Comparison of ENCODE assay signal across 25 mouse cellular contexts in the genomic region with DNA sequence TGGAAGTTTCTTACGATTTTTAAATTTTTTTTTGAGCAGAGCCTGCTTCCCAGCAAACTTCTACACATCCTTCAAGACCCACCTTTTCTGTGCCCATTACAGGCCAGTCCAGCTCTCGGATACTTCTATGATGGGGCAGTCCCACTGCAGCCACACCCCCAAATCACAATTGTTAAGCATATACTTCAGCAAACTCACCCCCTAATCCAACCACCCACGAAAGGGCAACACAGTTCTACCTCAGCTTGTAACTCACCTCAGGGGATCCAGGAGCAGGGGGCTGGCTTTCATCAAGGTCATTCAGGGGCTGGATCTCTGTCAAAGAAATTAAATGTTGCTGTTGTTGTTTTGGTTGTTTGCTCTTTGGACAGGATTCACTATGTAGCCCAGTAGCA. TPM values are rescaled to one million over a fixed set of nuclear protein-coding genes. Genes with fewer than 3 reads are reported as not detected.
DNase-seq lines count a peak whose midpoint lies in the region; ATAC-seq and TF ChIP-seq lines count a peak whose summit lies in the region.
"Had no signal": no experiment of that assay in that cellular context is flagged by ENCODE, and none has a peak within 500 bp of the region (broad histone marks: within the 10 kb centered on the region; RNA-seq: fewer than 3 reads in every experiment).

No protein-coding gene starts in this region.

- H3K9me3 ChIP-seq in heart, embryonic 10.5 days = no peaks in the 10 kb centered on the region
- H3K9me3 ChIP-seq in intestine, embryonic 15.5 days = no peaks in the 10 kb centered on the region
- H3K9me3 ChIP-seq in intestine, embryonic 16.5 days (ENCODE audit: control insufficient read depth, low read length) = no peaks in the 10 kb centered on the region
- H3K9me3 ChIP-seq in E14TG2a.4 (ENCODE audit: low read length) = no peaks in the 10 kb centered on the region
- no peaks in the 10 kb centered on the region for H3K9me3 ChIP-seq in embryonic facial prominence, embryonic 13.5 days
- H3K9me3 ChIP-seq: forebrain, embryonic 13.5 days; limb, embryonic 12.5 days had no signal

- DNase-seq in heart, embryonic 10.5 days (ENCODE audit: low spot score) = no peak
- no peak for DNase-seq in heart, postnatal 36 days
- DNase-seq in adipocyte (ENCODE audit: low spot score) = no peak
- DNase-seq: adrenal gland, adult 8-10 months; B cell, adult 2 months; cerebellum, adult 8-10 months; gastrocnemius, adult 2 months; heart, postnatal 4 days; kidney, postnatal 4 days; lung, adult 2 months; lung, postnatal 14 days; midbrain, embryonic 14.5 days; right cerebral cortex, postnatal 14 days; spleen, adult 18-20 months had no signal

- H3K36me3 ChIP-seq in heart, embryonic 10.5 days = peaks cover 45% of the 10 kb centered on the region
- H3K36me3 ChIP-seq in intestine, embryonic 15.5 days = peaks cover 44% of the 10 kb centered on the region
- H3K36me3 ChIP-seq in intestine, embryonic 16.5 days (ENCODE audit: control insufficient read depth, insufficient read depth, low read length) = peaks cover 29% of the 10 kb centered on the region
- peaks cover 62% of the 10 kb centered on the region for H3K36me3 ChIP-seq in E14TG2a.4 (ENCODE audit: insufficient read depth, low read length)
- H3K36me3 ChIP-seq in embryonic facial prominence, embryonic 13.5 days = peaks cover 78% of the 10 kb centered on the region

- TF ChIP-seq CTCF in E14TG2a.4 (conservative IDR thresholded peaks at IDR 0.05; ENCODE audit: low read length) = no peak

- peak overlapping the region; percentile 30; the same call in 1 of the 2 replicates for H3K4me2 ChIP-seq in intestine, embryonic 15.5 days (replicated peaks)
- H3K4me2 ChIP-seq in intestine, embryonic 16.5 days (ENCODE audit: low read depth, low read length) = no peak overlapping the region; the same call in 1 of the 2 replicates
- no peak overlapping the region for H3K4me2 ChIP-seq in embryonic facial prominence, embryonic 13.5 days
- H3K4me2 ChIP-seq: forebrain, embryonic 13.5 days had no signal

- H3K9ac ChIP-seq in intestine, embryonic 15.5 days = no peak overlapping the region
- no peak overlapping the region for H3K9ac ChIP-seq in intestine, embryonic 16.5 days (ENCODE audit: low read depth, low read length)
- H3K9ac ChIP-seq in embryonic facial prominence, embryonic 13.5 days = 0 out of 2 replicates have a peak overlapping the region, but pooled peaks have one; percentile 17
- H3K9ac ChIP-seq: forebrain, embryonic 13.5 days; limb, embryonic 12.5 days had no signal

- ATAC-seq in intestine, embryonic 15.5 days = no peak
- ATAC-seq in intestine, embryonic 16.5 days = no peak
- ATAC-seq in embryonic facial prominence, embryonic 13.5 days (ENCODE audit: insufficient number of reproducible peaks, insufficient read depth, low FRiP score, low TSS enrichment, low read depth) = no peak
- ATAC-seq: forebrain, embryonic 13.5 days; hindbrain, embryonic 16.5 days had no signal

- H3K4me3 ChIP-seq in heart, embryonic 10.5 days = peak overlapping the region; percentile 48; the same call in 1 of the 2 replicates
- H3K4me3 ChIP-seq in intestine, embryonic 15.5 days (replicated peaks) = no peak overlapping the region
- H3K4me3 ChIP-seq in intestine, embryonic 16.5 days (ENCODE audit: low read length) = no peak overlapping the region
- peak overlapping the region; percentile 66 for H3K4me3 ChIP-seq in E14TG2a.4 (replicated peaks; ENCODE audit: low read length)
- H3K4me3 ChIP-seq in embryonic facial prominence, embryonic 13.5 days = no peak overlapping the region
- H3K4me3 ChIP-seq: forebrain, embryonic 13.5 days; gastrocnemius, adult 2 months; limb, embryonic 12.5 days had no signal

- peaks cover 20% of the 10 kb centered on the region; the same call in 1 of the 2 replicates for H3K27me3 ChIP-seq in heart, embryonic 10.5 days (ENCODE audit: insufficient read depth, poor library complexity, severe bottlenecking)
- H3K27me3 ChIP-seq in intestine, embryonic 15.5 days (replicated peaks) = no peaks in the 10 kb centered on the region
- H3K27me3 ChIP-seq in intestine, embryonic 16.5 days (replicated peaks; ENCODE audit: control insufficient read depth, insufficient read depth, low read length) = no peaks in the 10 kb centered on the region
- no peaks in the 10 kb centered on the region; the same call in 1 of the 2 replicates for H3K27me3 ChIP-seq in E14TG2a.4 (ENCODE audit: insufficient read depth, low read length)
- H3K27me3 ChIP-seq in embryonic facial prominence, embryonic 13.5 days = no peaks in the 10 kb centered on the region
- H3K27me3 ChIP-seq: CH12.LX had no signal

- intact Hi-C loops in heart, postnatal 36 days (cut with DNase I) = no loop called here

- no peak overlapping the region for H3K27ac ChIP-seq in heart, embryonic 10.5 days
- H3K27ac ChIP-seq in intestine, embryonic 15.5 days = no peak overlapping the region
- no peak overlapping the region for H3K27ac ChIP-seq in intestine, embryonic 16.5 days (ENCODE audit: low read length)
- no peak overlapping the region for H3K27ac ChIP-seq in embryonic facial prominence, embryonic 13.5 days
- H3K27ac ChIP-seq: forebrain, embryonic 13.5 days; gastrocnemius, adult 2 months; limb, embryonic 12.5 days had no signal

- peaks cover 50% of the 10 kb centered on the region for H3K4me1 ChIP-seq in heart, embryonic 10.5 days
- peaks cover 25% of the 10 kb centered on the region for H3K4me1 ChIP-seq in intestine, embryonic 15.5 days (replicated peaks)
- H3K4me1 ChIP-seq in intestine, embryonic 16.5 days (ENCODE audit: control insufficient read depth, insufficient read depth, low read length) = peaks cover 30% of the 10 kb centered on the region
- H3K4me1 ChIP-seq in E14TG2a.4 (replicated peaks; ENCODE audit: low read depth, low read length) = peaks cover 74% of the 10 kb centered on the region
- peaks cover 19% of the 10 kb centered on the region for H3K4me1 ChIP-seq in embryonic facial prominence, embryonic 13.5 days

- WGBS in heart, embryonic 10.5 days = 83% methylated on average over 3 of the region's 3 CpGs
- 82% methylated on average over 3 of the region's 3 CpGs for WGBS in intestine, embryonic 15.5 days
- 87% methylated on average over 3 of the region's 3 CpGs for WGBS in intestine, embryonic 16.5 days
- 80% methylated on average over 3 of the region's 3 CpGs for WGBS in embryonic facial prominence, embryonic 13.5 days

RNA-seq across cellular contexts. Expression of gene Pik3r2, which starts 10.5 kb away (rescaled TPM):
- polyA plus RNA-seq in heart, embryonic 10.5 days (2016; fragmentation: Nextera tagmentation; extraction: Ambion mirVana) = 40.6 and 43.5 TPM in 2 replicates
- 10 to 100 TPM; 23.6 to 24.5 TPM for total RNA-seq in heart, postnatal 36 days (2021)
- polyA plus RNA-seq in intestine, embryonic 15.5 days (2015; fragmentation: Nextera tagmentation; extraction: Ambion mirVana) = 53.1 and 55.3 TPM in 2 replicates
- 63.7 and 65.3 TPM in 2 replicates for polyA plus RNA-seq in intestine, embryonic 16.5 days (2015; fragmentation: Nextera tagmentation; extraction: Ambion mirVana)
- 76.8 and 85.4 TPM in 2 replicates for polyA plus RNA-seq in embryonic facial prominence, embryonic 13.5 days (2015; fragmentation: Nextera tagmentation; extraction: Ambion mirVana)

RNA-seq across cellular contexts. Expression of gene Mast3, which starts 17.8 kb away (rescaled TPM):
- polyA plus RNA-seq in heart, embryonic 10.5 days (2016; fragmentation: Nextera tagmentation; extraction: Ambion mirVana) = 7.9 and 9.3 TPM in 2 replicates
- 1 to 10 TPM; 6.4 to 8.9 TPM for total RNA-seq in heart, postnatal 36 days (2021)
- polyA plus RNA-seq in intestine, embryonic 15.5 days (2015; fragmentation: Nextera tagmentation; extraction: Ambion mirVana) = 13.2 and 16.8 TPM in 2 replicates
- 12.9 and 15.1 TPM in 2 replicates for polyA plus RNA-seq in intestine, embryonic 16.5 days (2015; fragmentation: Nextera tagmentation; extraction: Ambion mirVana)
- polyA plus RNA-seq in embryonic facial prominence, embryonic 13.5 days (2015; fragmentation: Nextera tagmentation; extraction: Ambion mirVana) = 12.5 and 13.8 TPM in 2 replicates

RNA-seq across cellular contexts. Expression of gene Il12rb1, which starts 21.2 kb away (rescaled TPM):
- polyA plus RNA-seq in heart, embryonic 10.5 days (2016; fragmentation: Nextera tagmentation; extraction: Ambion mirVana) = 0.12 TPM in 1 of 2 replicates, not detected in the other
- not detected for total RNA-seq in heart, postnatal 36 days (2021)
- polyA plus RNA-seq in intestine, embryonic 15.5 days (2015; fragmentation: Nextera tagmentation; extraction: Ambion mirVana) = 0.29 and 0.40 TPM in 2 replicates
- polyA plus RNA-seq in intestine, embryonic 16.5 days (2015; fragmentation: Nextera tagmentation; extraction: Ambion mirVana) = 0.27 and 0.34 TPM in 2 replicates
- polyA plus RNA-seq in embryonic facial prominence, embryonic 13.5 days (2015; fragmentation: Nextera tagmentation; extraction: Ambion mirVana) = 0.07 and 0.54 TPM in 2 replicates
- total RNA-seq: gastrocnemius, adult 2 months; gastrocnemius, postnatal 4 days had no signal
- polyA plus RNA-seq: heart, embryonic 14.5 days; limb, embryonic 12.5 days; neural tube, embryonic 11.5 days had no signal

RNA-seq across cellular contexts. Expression of gene Mpv17l2, which starts 26.3 kb away (rescaled TPM):
- 39.0 and 44.6 TPM in 2 replicates for polyA plus RNA-seq in heart, embryonic 10.5 days (2016; fragmentation: Nextera tagmentation; extraction: Ambion mirVana)
- 10 to 100 TPM; 28.0 to 30.8 TPM for total RNA-seq in heart, postnatal 36 days (2021)
- 59.1 and 72.6 TPM in 2 replicates for polyA plus RNA-seq in intestine, embryonic 15.5 days (2015; fragmentation: Nextera tagmentation; extraction: Ambion mirVana)
- 78.6 and 79.8 TPM in 2 replicates for polyA plus RNA-seq in intestine, embryonic 16.5 days (2015; fragmentation: Nextera tagmentation; extraction: Ambion mirVana)
- 29.3 and 36.7 TPM in 2 replicates for polyA plus RNA-seq in embryonic facial prominence, embryonic 13.5 days (2015; fragmentation: Nextera tagmentation; extraction: Ambion mirVana)

RNA-seq across cellular contexts. Expression of gene Rab3a, which starts 32.6 kb away (rescaled TPM):
- 11.2 and 14.2 TPM in 2 replicates for polyA plus RNA-seq in heart, embryonic 10.5 days (2016; fragmentation: Nextera tagmentation; extraction: Ambion mirVana)
- 10 to 100 TPM; 45.0 to 49.3 TPM for total RNA-seq in heart, postnatal 36 days (2021)
- polyA plus RNA-seq in intestine, embryonic 15.5 days (2015; fragmentation: Nextera tagmentation; extraction: Ambion mirVana) = 24.0 and 26.0 TPM in 2 replicates
- polyA plus RNA-seq in intestine, embryonic 16.5 days (2015; fragmentation: Nextera tagmentation; extraction: Ambion mirVana) = 24.9 and 25.6 TPM in 2 replicates
- polyA plus RNA-seq in embryonic facial prominence, embryonic 13.5 days (2015; fragmentation: Nextera tagmentation; extraction: Ambion mirVana) = 23.8 TPM in 2 replicates

Comparison
In these comparisons a context has a peak if more than half of its experiments do, and no peak if none do; other contexts are left out.
1. H3K4me3 ChIP-seq: peak in heart, embryonic 10.5 days (single experiment) and E14TG2a.4 (single experiment); none in intestine, embryonic 15.5 days (single experiment), intestine, embryonic 16.5 days (single experiment) and embryonic facial prominence, embryonic 13.5 days (single experiment).